Mouse (Mus musculus) CH12.LX (cell line): ENCODE measurements around the gene Per1. TPM values are rescaled to one million over a fixed set of nuclear protein-coding genes. Genes with fewer than 3 reads are reported as not detected.

Experiments
- DNase-seq: peaks from one replicate; pipeline ENCODE4 v3.0.0-alpha.2; 2013; ENCODE audit errors: extremely low read depth
- H3K27ac ChIP-seq: 2 replicates; pipeline ENCODE4 v1.5.1; 2012; ENCODE audit warnings: low read depth, mild to moderate bottlenecking, control low read depth, moderate library complexity; ENCODE audit not compliant: insufficient read depth
- H3K27me3 ChIP-seq: replicated peaks from 2 replicates; pipeline ENCODE3; 2012; ENCODE audit warnings: inconsistent platforms
- H3K36me3 ChIP-seq, 2 experiments: replicated peaks in 1 of 2; 2 replicates each; pipeline versions ENCODE3 to v1.6.1; 2012; ENCODE audit warnings: inconsistent platforms in 1 of 2, low read length in 1 of 2, mild to moderate bottlenecking in 1 of 2, mixed read lengths in 1 of 2, moderate library complexity in 1 of 2; ENCODE audit not compliant: control insufficient read depth in 1 of 2, insufficient read depth in 1 of 2
- H3K4me1 ChIP-seq, 2 experiments: 2 replicates each; pipeline ENCODE4 v1.6.1; 2012; ENCODE audit warnings: inconsistent platforms in 1 of 2, moderate library complexity in 1 of 2; ENCODE audit not compliant: insufficient read depth in 2 of 2, control insufficient read depth in 1 of 2
- H3K4me2 ChIP-seq: 2 replicates; pipeline ENCODE4 v1.6.1; 2012; ENCODE audit warnings: low read depth, mild to moderate bottlenecking, control low read depth; ENCODE audit not compliant: poor library complexity, insufficient read depth, severe bottlenecking
- H3K4me3 ChIP-seq, 3 experiments: fragments of 150-350 bp in 1 of 3; sonication (generic) in 1 of 3; replicated peaks in 1 of 3; 2 replicates each; pipeline versions ENCODE3 to v1.5.1; 2011 to 2012; ENCODE audit warnings: low read depth in 2 of 3, low read length in 2 of 3, mild to moderate bottlenecking in 2 of 3, moderate library complexity in 2 of 3, control low read depth in 1 of 3, improper control_type of control experiment in 1 of 3, inconsistent platforms in 1 of 3, mixed read lengths in 1 of 3; ENCODE audit not compliant: poor library complexity in 1 of 3
- H3K79me2 ChIP-seq: replicated peaks from 2 replicates; pipeline ENCODE4 v1.6.1; 2012; ENCODE audit warnings: mild to moderate bottlenecking, moderate library complexity; ENCODE audit not compliant: control insufficient read depth, poor library complexity, insufficient read depth, severe bottlenecking; ENCODE audit errors: extremely low read depth
- H3K9ac ChIP-seq: 2 replicates; pipeline ENCODE4 v1.6.1; 2012; ENCODE audit warnings: low read depth, mild to moderate bottlenecking, control low read depth, moderate library complexity; ENCODE audit not compliant: insufficient read depth
- H3K9me3 ChIP-seq: replicated peaks from 2 replicates; pipeline ENCODE3; 2012; ENCODE audit warnings: low read length, inconsistent platforms, mixed read lengths
- BHLHE40 ChIP-seq: IDR thresholded peaks from 2 replicates; pipeline ENCODE4 v1.6.1; 2011; ENCODE audit warnings: mild to moderate bottlenecking, low read depth, low read length, improper control_type of control experiment
- CHD1 ChIP-seq: IDR thresholded peaks from 2 replicates; pipeline ENCODE4 v1.6.1; 2012; ENCODE audit warnings: low read depth, low read length, improper control_type of control experiment, inconsistent platforms
- CHD2 ChIP-seq: IDR thresholded peaks from 2 replicates; pipeline ENCODE4 v1.6.1; 2011; ENCODE audit warnings: low read length, improper control_type of control experiment
- E2F4 ChIP-seq: IDR thresholded peaks from 2 replicates; pipeline ENCODE4 v1.6.1; 2011; ENCODE audit warnings: low read depth, low read length, improper control_type of control experiment; ENCODE audit not compliant: insufficient replicate concordance
- ELF1 ChIP-seq: IDR thresholded peaks from 2 replicates; pipeline ENCODE4 v1.6.1; 2014; ENCODE audit warnings: low read depth, mild to moderate bottlenecking, inconsistent platforms, low read length, improper control_type of control experiment
- EP300 ChIP-seq: IDR thresholded peaks from 2 replicates; pipeline ENCODE4 v1.6.1; 2011; ENCODE audit warnings: low read length, improper control_type of control experiment
- GABPA ChIP-seq: IDR thresholded peaks from 2 replicates; pipeline ENCODE4 v1.6.1; 2012; ENCODE audit warnings: low read depth, low read length, improper control_type of control experiment, inconsistent platforms; ENCODE audit not compliant: insufficient replicate concordance
- HCFC1 ChIP-seq: IDR thresholded peaks from 2 replicates; pipeline ENCODE4 v1.6.1; 2012; ENCODE audit warnings: low read depth, mild to moderate bottlenecking, inconsistent platforms, low read length, improper control_type of control experiment
- JUN ChIP-seq: IDR thresholded peaks from 2 replicates; pipeline ENCODE4 v1.6.1; 2011; ENCODE audit warnings: low read depth, mild to moderate bottlenecking, low read length, improper control_type of control experiment, moderate library complexity; ENCODE audit not compliant: insufficient read depth
- KAT2A ChIP-seq: IDR thresholded peaks from 2 replicates; pipeline ENCODE4 v1.6.1; 2012; ENCODE audit warnings: low read length, improper control_type of control experiment, inconsistent platforms; ENCODE audit not compliant: insufficient replicate concordance
- MAZ ChIP-seq: IDR thresholded peaks from 2 replicates; pipeline ENCODE4 v1.6.1; 2012; ENCODE audit warnings: low read depth, mild to moderate bottlenecking, inconsistent platforms, low read length, improper control_type of control experiment, moderate library complexity
- MEF2A ChIP-seq: IDR thresholded peaks from 2 replicates; pipeline ENCODE4 v1.6.1; 2014; ENCODE audit warnings: low read depth, mild to moderate bottlenecking, inconsistent platforms, low read length, improper control_type of control experiment, borderline replicate concordance
- MXI1 ChIP-seq: IDR thresholded peaks from 2 replicates; pipeline ENCODE4 v1.6.1; 2011; ENCODE audit warnings: mild to moderate bottlenecking, low read depth, low read length, improper control_type of control experiment
- PAX5 ChIP-seq: IDR thresholded peaks from 2 replicates; pipeline ENCODE4 v1.6.1; 2012; ENCODE audit warnings: low read length, inconsistent platforms, mixed read lengths
- POLR2A ChIP-seq: IDR thresholded peaks from 2 replicates; pipeline ENCODE4 v1.6.1; 2011; ENCODE audit warnings: low read depth, mild to moderate bottlenecking, improper control_type of control experiment, low read length
- POLR2AphosphoS2 ChIP-seq: IDR thresholded peaks from 2 replicates; pipeline ENCODE4 v1.6.1; 2011; ENCODE audit warnings: low read depth, low read length, improper control_type of control experiment
- RAD21 ChIP-seq: IDR thresholded peaks from 2 replicates; pipeline ENCODE4 v1.6.1; 2011; ENCODE audit warnings: low read depth, mild to moderate bottlenecking, low read length, improper control_type of control experiment, moderate library complexity
- RCOR1 ChIP-seq: conservative IDR thresholded peaks from 2 replicates; pipeline ENCODE4 v1.6.1; 2012; ENCODE audit warnings: low read depth, mild to moderate bottlenecking, inconsistent platforms, low read length, improper control_type of control experiment
- SIN3A ChIP-seq: IDR thresholded peaks from 2 replicates; pipeline ENCODE4 v1.6.1; 2012; ENCODE audit warnings: low read length, improper control_type of control experiment, inconsistent platforms
- TBP ChIP-seq: conservative IDR thresholded peaks from 2 replicates; pipeline ENCODE4 v1.6.1; 2011; ENCODE audit warnings: low read depth, low read length, improper control_type of control experiment
- TCF12 ChIP-seq: IDR thresholded peaks from 2 replicates; pipeline ENCODE4 v1.6.1; 2014; ENCODE audit warnings: low read depth, mild to moderate bottlenecking, inconsistent platforms, low read length, improper control_type of control experiment
- USF1 ChIP-seq: IDR thresholded peaks from 2 replicates; pipeline ENCODE4 v1.6.1; 2014; ENCODE audit warnings: low read depth, mild to moderate bottlenecking, inconsistent platforms, low read length, improper control_type of control experiment
- USF2 ChIP-seq: conservative IDR thresholded peaks from 2 replicates; pipeline ENCODE4 v1.6.1; 2011; ENCODE audit warnings: low read depth, low read length, improper control_type of control experiment
- ZC3H11A ChIP-seq: IDR thresholded peaks from 2 replicates; pipeline ENCODE4 v1.6.1; 2012; ENCODE audit warnings: low read depth, mild to moderate bottlenecking, inconsistent platforms, low read length, improper control_type of control experiment
- ZKSCAN1 ChIP-seq: IDR thresholded peaks from 2 replicates; pipeline ENCODE4 v1.6.1; 2012; ENCODE audit warnings: low read depth, inconsistent platforms, low read length, improper control_type of control experiment, borderline replicate concordance
- ZMIZ1 ChIP-seq: IDR thresholded peaks from 2 replicates; pipeline ENCODE4 v1.6.1; 2012; ENCODE audit warnings: low read depth, mild to moderate bottlenecking, inconsistent platforms, low read length, improper control_type of control experiment
- dilution Hi-C: fragments of 300-500 bp; cut with MboI; formaldehyde crosslinking; loops from 2 replicates; pipeline ENCODE4 v1.14.3; 2020; ENCODE audit warnings: low sequenced_read_pairs; ENCODE audit not compliant: extremely low pct_unique_long_range_greater_than_20kb, extremely low pct_ligation_motif_present
- in situ Hi-C: fragments of 300-500 bp; cut with MboI; formaldehyde crosslinking; loops from 3 replicates; pipeline ENCODE4 v1.14.3; 2019; ENCODE audit warnings: low sequenced_read_pairs, low pct_ligation_motif_present, low pct_unique_long_range_greater_than_20kb, mixed read lengths
- polyA plus RNA-seq: library from polyadenylated mRNA; unstranded; fragments of >175 nt; gene quantifications from 2 replicates; pipeline ENCODE4 v1.2.1, GENCODE M21; 2012; ENCODE audit warnings: low read depth; ENCODE audit not compliant: insufficient read length
- total RNA-seq, 2 experiments: library from RNA; depleted of rRNA; stranded (reverse); fragments of 300-350 nt in 1 of 2; fragments of >200 nt in 1 of 2; gene quantifications; 2 replicates each; pipeline ENCODE4 v1.2.3; 2012 to 2014

The Per1 gene
- total and polyA plus RNA-seq, 3 experiments, result 2.8 to 38.3 (median 11.8) TPM

DNA sequence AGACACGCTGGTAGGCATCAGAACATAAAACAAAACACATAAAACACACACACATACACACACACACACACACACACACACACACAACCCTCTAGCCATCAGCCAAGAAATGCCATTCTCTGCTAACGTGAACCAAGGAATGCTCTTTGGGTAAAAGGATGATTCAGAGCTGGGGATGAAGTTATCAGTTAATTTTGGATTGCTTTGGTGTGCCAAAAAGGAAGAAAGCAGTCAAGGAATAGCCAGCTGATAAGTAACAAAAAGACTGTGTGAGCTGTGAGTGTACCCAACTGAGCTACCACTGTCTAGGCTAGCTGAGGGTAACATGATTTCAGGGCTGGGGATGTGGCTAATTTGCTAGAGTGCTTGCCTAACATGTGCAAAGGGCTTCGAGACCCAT lies 19.0 kb downstream of the Per1 start:
- Histone ChIP-seq H3K9ac (no peak overlapping the region), H3K9me3 (no peaks in the 10 kb centered on the region), H3K4me1 (peaks cover 2 to 32% of the 10 kb centered on the region in 2 experiments; a peak in 2 of 4 replicates), H3K4me2 (no peak overlapping the region), H3K79me2 (no peaks in the 10 kb centered on the region), H3K4me3 (no peak overlapping the region), H3K36me3 (peaks cover 7 to 10% of the 10 kb centered on the region in 2 experiments), H3K27me3 (peaks cover 73% of the 10 kb centered on the region), H3K27ac (no peak overlapping the region)
- TF ChIP-seq RCOR1, result no peak
- no peak for TF ChIP-seq ZC3H11A
- no peak for TF ChIP-seq GABPA
- no peak for TF ChIP-seq TBP
- no peak for TF ChIP-seq CHD2
- no peak for TF ChIP-seq ZMIZ1
- no peak for TF ChIP-seq MEF2A
- TF ChIP-seq EP300, result no peak
- TF ChIP-seq SIN3A, result no peak
- DNase-seq, result no peak
- dilution Hi-C loops, result no loop called here
- in situ Hi-C loops, result no loop called here

DNA sequence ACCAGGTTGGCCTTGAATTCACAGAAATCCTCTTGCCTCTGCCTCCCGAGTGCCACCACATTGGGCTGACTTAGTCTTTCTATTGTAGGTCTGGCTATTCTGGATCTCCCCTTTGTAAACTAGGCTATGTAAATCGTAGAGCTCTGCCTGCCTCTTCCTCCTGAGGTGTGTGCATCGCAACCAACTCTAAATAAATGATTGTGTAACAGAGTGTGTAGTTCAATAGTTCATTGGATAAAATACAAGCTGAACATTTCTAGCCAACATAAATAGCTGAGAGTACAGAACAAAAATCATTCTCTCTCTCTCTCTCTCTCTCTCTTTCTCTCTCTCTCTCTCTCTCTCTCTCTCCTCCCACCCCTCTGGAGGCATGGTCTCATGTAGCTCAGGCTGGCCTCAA lies 19.6 kb downstream of the Per1 start:
- H3K79me2 ChIP-seq, result no peaks in the 10 kb centered on the region
- no peaks in the 10 kb centered on the region for H3K9me3 ChIP-seq
- H3K4me2 ChIP-seq, result no peak overlapping the region
- no peak overlapping the region for H3K4me3 ChIP-seq
- dilution Hi-C loops, result no loop called here
- in situ Hi-C loops, result loop anchor here (5.0 kb wide), 1 partner anchor 52 kb away; no protein-coding TSS in a partner anchor
- H3K9ac ChIP-seq, result no peak overlapping the region
- peaks cover 78% of the 10 kb centered on the region for H3K27me3 ChIP-seq
- TF ChIP-seq BHLHE40 (no peak), TBP (no peak), MAZ (no peak), CHD1 (no peak), ZKSCAN1 (no peak), POLR2A (no peak), USF1 (no peak), ZMIZ1 (no peak), JUN (no peak), USF2 (no peak), POLR2AphosphoS2 (no peak), TCF12 (no peak), HCFC1 (no peak), KAT2A (no peak), E2F4 (no peak), ELF1 (no peak), MXI1 (no peak), RAD21 (no peak), PAX5 (no peak), EP300 (no peak)
- peaks cover under 1 to 4% of the 10 kb centered on the region in 2 experiments for H3K36me3 ChIP-seq
- DNase-seq, result no peak
- no peak overlapping the region for H3K27ac ChIP-seq
- peaks cover 2 to 36% of the 10 kb centered on the region in 2 experiments; a peak in 2 of 4 replicates for H3K4me1 ChIP-seq
